Mouse (Mus musculus): Measurements from ENCODE around the gene Trim26.
"Not testable (repeated sequence)": the region's sequence is repeated elsewhere in the genome, so short reads cannot be mapped to it uniquely, and the experiment has no call there.

The Trim26 gene

GRCm38 (mm10) chr17:36855484-36855883, 18.6 kb downstream of the Trim26 start:
- DNase-seq: no peak

DNA sequence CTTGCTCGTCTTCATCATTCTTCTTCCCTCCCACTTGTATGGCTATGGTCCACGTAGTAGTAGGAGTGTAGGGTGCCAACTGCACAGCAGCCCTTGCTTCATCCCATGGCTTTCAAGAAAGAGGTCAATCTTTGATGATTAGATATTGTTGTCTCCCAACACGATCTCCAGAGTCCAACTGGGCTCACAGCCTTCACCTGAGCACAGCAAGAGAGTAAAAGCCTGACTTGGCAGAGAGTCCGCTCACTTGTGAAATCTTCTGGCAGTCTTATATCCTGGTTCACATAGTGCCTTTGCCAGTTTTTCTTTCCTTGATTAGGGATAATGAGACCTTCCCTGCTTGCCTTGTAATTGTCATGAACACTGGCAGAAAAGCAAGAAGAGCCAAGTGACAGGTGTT, 19.3 kb downstream of the Trim26 start:
- DNase-seq: no peak

GRCm38 (mm10) chr17:36858181-36858580, 21.2 kb downstream of the Trim26 start:
- no peak for DNase-seq

DNA sequence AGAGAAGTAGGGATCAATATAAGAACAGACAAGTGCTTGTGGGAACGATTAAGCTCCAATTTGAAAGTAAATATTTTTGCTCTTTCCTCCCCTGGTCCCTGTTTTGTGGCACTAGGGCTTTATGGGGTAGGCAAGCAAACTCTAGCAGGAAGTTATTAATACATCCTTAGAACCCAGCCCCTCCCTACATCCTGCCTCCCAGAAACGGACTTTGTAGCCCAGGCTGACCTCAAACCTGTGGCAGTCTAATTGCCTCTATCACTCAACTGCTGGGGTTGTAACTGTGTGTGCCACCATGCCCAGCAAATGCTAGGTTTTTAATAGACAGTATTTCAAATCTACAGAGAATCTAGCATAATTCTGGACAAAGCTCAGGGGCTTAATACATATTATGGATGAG, 24.7 kb downstream of the Trim26 start:
- no peak for DNase-seq

GRCm38 (mm10) chr17:36866719-36867527, 30.0 kb downstream of the Trim26 start, which contains the start of gene Trim15:
Gene Trim15, minus strand, starts transcription at chr17:36867210.
- no peak for DNase-seq

GRCm38 (mm10) chr17:36868836-36869235, 31.9 kb downstream of the Trim26 start:
- no peak for DNase-seq

- no peak for DNase-seq
These were observed 32.5 kb downstream of the Trim26 start, which contains the start of gene Trim10 for GRCm38 (mm10) chr17:36869284-36869954. Gene Trim10, plus strand, starts transcription at chr17:36869574.

DNA sequence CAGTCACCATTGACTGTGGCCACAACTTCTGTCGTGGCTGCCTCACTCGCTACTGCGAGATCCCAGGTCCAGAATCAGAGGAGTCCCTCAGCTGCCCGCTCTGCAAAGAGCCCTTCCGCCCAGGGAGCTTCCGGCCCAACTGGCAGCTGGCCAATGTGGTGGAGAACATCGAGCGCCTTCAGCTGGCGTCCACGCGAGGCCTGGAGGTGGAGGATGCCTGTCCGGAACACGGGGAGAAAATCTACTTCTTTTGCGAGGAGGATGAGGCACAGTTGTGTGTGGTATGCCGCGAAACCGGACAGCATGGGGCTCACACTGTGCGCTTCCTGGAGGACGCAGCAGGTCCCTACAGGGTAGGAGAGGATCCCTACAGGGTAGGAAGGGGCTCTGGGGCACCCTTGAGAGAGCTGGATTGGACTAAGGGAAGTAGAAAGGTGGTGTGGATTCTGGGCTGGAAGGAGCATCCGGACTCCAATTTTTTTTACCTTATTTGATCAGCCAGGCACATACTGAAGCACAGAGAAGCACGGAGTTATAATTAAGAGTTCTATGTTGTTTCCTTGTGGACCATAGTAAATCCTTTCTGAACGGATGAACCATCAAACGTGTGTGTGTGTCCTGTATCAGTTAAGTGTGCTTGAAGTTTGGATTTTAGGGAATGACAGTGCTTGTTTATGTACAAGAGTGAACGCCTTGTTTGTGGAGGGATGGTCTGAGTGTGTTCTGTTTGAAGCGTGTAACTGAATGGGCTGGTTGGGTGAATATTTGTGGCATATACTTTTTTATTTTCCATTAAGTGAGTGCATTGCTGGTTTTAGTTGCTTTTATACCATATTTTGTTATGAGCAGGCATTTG, 33.2 kb downstream of the Trim26 start:
- no peak for DNase-seq

DNA sequence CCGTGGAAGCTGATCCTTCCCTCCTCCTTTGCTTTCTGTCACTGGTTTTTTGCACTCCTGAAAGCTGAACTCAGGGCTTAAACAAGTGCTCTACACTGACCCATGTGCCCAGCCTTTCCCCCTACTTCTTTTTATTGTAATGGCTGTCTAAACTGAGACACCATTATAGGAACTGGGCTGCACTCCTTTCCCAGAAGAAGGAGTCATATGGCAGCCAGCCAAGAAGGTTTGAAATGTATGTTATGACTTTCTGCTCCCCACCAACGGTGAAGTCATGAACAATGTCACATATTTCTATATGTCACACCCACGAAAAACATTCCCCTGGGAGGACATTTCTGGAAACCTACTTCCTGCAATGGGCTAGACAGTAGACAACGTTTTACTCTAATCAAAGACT, 37.7 kb downstream of the Trim26 start:
- no peak for DNase-seq

DNA sequence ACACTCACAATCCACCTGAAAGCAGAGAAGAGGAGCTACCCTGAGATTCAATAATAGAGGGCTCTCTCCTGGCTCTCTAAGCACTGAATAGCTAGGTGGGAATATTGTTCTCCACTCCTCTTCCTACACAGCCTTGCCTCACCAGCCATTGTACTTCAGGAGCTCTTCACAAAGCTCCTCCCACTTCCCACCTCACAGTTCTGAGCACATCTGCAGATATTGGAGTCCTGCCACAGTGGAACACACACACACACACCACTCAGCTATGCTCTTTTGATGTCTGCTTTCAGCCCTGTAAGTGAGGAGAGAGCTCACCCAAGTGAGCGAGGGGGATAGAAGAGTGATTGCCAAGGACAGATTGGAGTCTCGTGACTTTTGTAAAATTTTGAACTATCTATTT, 46.4 kb downstream of the Trim26 start:
- DNase-seq: no peak

DNA sequence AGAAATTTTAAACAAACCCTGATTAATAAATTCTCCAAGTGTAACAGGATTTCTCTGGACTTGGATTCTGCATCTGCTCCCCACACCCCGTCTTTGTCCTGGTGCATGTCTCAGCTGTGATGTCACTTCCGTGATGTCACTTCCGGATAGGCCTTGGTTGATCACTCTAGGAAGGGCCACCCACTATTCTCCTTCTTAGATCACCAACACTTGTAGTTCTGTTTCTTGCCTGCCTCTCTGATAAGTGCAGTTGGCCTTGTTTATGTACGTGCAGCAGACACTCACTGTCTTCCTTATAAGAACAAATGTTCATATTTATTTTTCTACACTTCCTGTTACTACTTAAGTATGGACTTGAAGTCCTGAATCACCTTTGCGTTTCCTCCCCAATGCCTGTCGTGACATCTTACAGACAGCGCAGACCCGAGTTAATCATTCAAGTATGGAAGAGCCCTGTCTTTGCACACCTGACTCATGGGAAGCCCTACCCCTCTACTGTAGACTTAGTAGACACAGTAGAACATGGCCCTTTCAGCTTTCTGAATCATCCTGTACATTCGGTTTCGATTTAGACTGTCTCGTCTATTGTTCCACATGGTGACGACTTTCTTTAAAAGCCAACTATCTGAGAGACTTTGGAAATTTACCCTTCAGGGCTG, 48.3 kb downstream of the Trim26 start:
- DNase-seq: no peak

DNA sequence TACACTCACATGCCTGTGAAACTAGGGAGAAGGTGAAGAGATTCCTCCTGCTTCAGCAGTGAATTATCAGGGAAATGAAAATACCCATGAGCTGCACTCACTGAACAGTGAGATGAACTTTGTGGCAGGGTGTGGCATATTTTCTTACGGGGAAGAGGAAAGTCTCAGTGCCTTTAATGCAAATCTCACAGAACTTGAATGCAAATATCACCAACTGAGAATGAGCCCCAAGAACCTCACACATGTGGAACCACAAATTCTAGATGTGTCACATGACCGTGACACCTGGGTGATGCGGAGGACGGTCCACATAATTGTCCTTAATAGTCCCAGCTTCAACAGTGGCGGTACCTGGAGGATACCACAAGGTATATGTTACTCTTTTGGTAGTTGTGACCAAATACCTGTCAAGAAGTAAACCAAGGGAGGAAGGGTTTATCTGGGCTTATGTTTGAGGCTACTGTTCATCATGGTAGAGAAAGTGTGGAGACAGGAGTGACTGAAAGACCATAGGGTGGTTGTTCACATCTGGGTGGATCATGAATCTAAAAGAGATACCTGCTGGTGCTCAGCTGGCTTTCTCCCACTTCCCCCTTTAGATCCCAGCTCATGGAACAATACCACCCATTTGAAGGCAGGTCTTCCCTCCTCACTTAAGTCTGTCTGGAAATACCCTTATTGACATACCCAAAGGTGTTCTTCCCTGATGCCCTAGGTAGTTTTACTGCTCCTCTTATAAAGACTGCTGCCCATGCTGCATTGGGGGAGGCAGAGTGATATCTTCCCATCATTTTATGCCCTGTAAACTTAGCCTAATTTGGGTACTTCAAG, 53.4 kb downstream of the Trim26 start, which contains the start of gene Trim40:
Gene Trim40 (minus strand): TSS at position 51 of the 831 bp plus-strand sequence.
- no peak for DNase-seq

DNA sequence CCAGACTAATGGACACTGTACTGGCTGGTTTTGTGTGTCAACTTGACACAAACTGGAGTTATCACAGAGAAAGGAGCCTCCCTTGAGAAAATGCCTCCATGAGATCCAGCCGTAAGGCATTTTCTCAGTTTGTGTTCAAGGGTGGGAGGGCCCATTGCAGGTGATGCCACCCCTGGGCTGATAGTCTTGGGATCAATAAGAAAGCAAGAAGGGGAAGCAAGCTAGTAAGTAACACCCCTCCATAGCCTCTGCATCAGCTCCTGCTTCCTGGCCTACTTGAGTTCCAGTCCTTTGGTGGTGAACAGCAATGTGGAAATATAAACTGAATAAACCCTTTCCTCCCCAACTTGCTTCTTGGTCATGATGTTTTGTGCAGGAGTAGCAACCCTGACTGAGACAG, 54.6 kb downstream of the Trim26 start:
- DNase-seq: not testable (repeated sequence)

DNA sequence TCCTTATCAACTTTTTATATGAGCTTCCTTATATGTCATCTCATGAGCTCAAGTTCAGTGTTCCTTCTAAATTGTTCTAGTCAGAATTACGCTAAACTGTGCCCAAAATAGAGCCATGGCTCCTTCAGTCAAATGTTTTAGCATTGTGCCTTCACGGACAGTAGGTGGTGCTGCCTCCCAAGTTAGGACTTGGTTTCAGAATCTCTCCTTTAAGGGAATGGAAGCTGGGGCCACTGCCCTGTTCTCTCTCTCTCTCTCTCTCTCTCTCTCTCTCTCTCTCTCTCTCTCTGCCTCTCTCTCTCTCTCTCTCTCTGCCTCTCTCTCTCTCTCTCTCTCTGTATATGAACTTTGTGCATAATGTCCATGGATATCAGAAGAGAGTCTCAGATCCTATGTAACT, 55.4 kb downstream of the Trim26 start:
- DNase-seq: peak; percentile 27

- no peak for DNase-seq
These were observed 56.5 kb downstream of the Trim26 start for GRCm38 (mm10) chr17:36893387-36893786.

GRCm38 (mm10) chr17:36896583-36896982, 59.6 kb downstream of the Trim26 start:
- no peak for DNase-seq

DNA sequence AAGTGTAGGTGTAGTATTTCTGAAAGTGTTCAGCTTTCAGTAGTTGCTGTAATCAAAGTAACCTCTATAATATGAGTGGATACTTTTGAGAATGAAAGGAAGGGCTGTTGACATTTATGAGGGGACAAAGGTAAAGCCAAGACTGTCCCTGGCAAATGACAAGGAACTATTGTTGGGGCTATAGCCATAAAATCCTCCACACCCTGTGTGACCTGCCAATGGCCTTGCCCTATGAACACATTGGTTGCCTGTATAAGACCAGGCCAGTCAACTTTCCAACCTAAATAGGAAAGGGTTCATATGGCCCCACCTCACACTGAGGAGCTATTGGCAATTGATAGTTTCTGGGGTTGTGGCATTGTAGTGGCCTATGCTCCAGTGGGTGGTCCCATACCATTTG, 60.1 kb downstream of the Trim26 start:
- no peak for DNase-seq

DNA sequence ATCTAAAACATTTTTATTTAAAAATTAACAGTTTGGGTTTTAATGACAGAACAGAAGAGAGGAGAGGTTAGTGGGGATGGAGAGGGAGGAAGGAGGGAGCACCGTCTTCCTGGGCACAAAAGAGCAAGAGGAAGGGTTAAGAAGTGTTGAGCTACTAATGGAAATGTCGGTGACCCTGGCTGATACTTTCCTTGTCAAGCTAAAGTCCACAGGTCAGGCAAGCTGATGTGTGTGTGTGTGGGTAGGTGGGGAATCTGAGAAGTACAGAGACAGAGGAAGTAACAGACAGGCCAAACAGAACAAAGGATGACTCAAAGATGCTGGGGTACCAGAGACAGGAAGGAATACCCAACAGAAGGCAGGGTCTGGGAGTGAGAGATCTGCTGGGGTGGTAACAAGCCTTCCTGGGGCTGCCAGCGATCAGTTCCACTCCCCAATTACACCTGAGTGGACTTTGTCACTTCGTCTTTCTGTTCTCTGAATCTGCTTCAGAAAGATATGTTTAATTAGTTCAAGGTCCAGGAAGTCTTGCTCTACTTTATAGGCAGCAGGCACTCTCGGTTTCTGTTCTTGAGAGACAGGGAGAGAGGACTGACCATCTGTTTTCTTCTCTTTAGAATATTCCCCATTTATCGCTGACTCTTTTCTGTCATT, 60.7 kb downstream of the Trim26 start, which contains the start of gene Trim31:
Gene Trim31 (plus strand): TSS at position 567 of the 654 bp plus-strand sequence.
- DNase-seq: no peak

DNA sequence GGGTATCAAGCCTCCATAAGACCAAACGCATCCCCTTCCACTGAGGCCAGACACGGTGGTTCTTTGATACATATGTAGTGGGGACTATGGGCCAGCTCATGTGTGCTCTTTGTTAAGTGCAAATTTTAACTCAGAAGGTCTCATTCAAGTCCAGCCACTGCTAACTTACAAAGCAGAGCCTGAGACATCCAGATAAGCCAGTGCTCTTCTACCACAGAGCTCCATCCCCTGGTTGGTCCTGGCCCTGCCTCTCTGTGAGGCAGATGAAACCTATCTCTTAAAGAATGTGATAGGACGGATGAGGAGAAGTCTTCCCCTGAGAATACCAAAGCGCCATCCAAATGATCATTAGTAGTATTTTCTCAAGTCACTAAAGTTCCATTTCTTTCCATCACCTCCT, 62.4 kb downstream of the Trim26 start:
- DNase-seq: no peak

GRCm38 (mm10) chr17:36900001-36900400, 63.1 kb downstream of the Trim26 start:
- DNase-seq: peak; percentile 13

DNA sequence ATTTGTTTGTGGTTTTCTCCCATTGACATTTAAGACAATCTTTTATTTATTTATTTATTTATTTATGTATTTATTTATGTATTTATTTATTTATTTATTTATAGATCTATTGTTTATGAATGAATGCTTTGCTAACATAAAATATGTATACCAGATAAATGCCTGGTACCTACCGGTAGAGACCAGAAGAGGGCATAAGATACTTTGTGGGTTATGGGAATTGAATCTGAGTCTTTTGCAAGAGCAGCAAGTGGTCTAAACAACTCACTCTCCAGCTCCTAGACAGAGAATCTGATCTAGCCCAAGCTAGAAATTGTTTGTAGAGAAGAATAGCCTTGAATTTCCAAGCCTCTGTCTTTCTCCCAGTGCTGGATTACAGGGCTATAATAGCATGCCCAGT, 63.8 kb downstream of the Trim26 start:
- no peak for DNase-seq
